Mouse (Mus musculus) embryonic facial prominence, embryonic 15.5 days (tissue): ENCODE measurements around the gene Cacna1c. TPM values are rescaled to one million over a fixed set of nuclear protein-coding genes. Genes with fewer than 3 reads are reported as not detected.

Experiments
- ATAC-seq: fragments of 200-750 bp; cut with Nextera tagmentation; 2 replicates; pipeline ENCODE4 v1.8.0; 2017; ENCODE audit warnings: low read depth, moderate TSS enrichment; ENCODE audit not compliant: insufficient number of reproducible peaks, low FRiP score, low TSS enrichment
- H3K27ac ChIP-seq: fragments of 300-500 bp; sonication (generic); replicated peaks from 2 replicates; pipeline ENCODE4 v1.5.1; 2015; ENCODE audit warnings: mild to moderate bottlenecking, inconsistent platforms
- H3K27me3 ChIP-seq: fragments of 300-500 bp; sonication (generic); 2 replicates; pipeline ENCODE4 v1.6.1; 2015; ENCODE audit warnings: inconsistent platforms
- H3K36me3 ChIP-seq: fragments of 300-500 bp; sonication (generic); 2 replicates; pipeline ENCODE4 v1.6.1; 2015; ENCODE audit warnings: mild to moderate bottlenecking, inconsistent platforms
- H3K4me1 ChIP-seq: fragments of 300-500 bp; sonication (generic); 2 replicates; pipeline ENCODE4 v1.6.1; 2015; ENCODE audit warnings: inconsistent platforms
- H3K4me2 ChIP-seq: fragments of 300-500 bp; sonication (generic); replicated peaks from 2 replicates; pipeline ENCODE4 v1.6.1; 2015; ENCODE audit warnings: mild to moderate bottlenecking, inconsistent platforms
- H3K4me3 ChIP-seq: fragments of 300-500 bp; sonication (generic); replicated peaks from 2 replicates; pipeline ENCODE4 v1.5.1; 2015; ENCODE audit warnings: mild to moderate bottlenecking, inconsistent platforms
- H3K9ac ChIP-seq: fragments of 300-500 bp; sonication (generic); 2 replicates; pipeline ENCODE4 v1.6.1; 2015; ENCODE audit warnings: inconsistent platforms
- H3K9me3 ChIP-seq: fragments of 300-500 bp; sonication (generic); replicated peaks from 2 replicates; pipeline ENCODE4 v1.6.1; 2016; ENCODE audit warnings: inconsistent platforms
- WGBS: fragments of 180-500 bp; shearing (Covaris S2); methylation state at CpG from one replicate; pipeline ENCODE4 v1.1.7; 2015; 5-methylcytosine and 5-hydroxymethylcytosine counted together
- polyA plus RNA-seq: library from polyadenylated mRNA; unstranded; fragments of >200 nt; fragmentation: Nextera tagmentation; extraction: Ambion mirVana; gene quantifications from 2 replicates; pipeline ENCODE4 v1.2.1, GENCODE M21; 2015

The Cacna1c gene
- polyA plus RNA-seq, 1 experiment from 2014 or later, result 5.0 TPM

DNA sequence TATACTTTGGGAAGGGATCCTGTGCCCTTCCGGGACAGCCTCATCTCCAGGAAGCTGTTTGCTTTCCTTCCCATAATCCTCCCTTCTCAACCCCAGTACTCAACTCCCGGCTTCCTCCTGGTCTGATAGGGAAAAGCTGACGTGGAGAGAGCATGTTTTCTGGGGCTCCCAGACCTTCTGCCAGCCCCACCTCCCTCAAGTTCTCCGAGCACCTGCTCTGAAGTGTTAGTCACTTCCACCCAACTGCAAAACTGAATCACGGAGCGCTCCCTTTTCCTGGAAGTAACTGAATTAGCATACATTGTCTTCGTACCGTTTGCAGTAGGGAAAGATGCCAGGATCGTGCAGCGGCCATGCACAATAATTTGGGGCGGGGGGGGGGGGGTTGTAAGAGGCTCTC, 393.9 kb downstream of the Cacna1c start:
- Histone ChIP-seq H3K36me3 (no peaks in the 10 kb centered on the region), H3K4me1 (no peaks in the 10 kb centered on the region), H3K9me3 (no peaks in the 10 kb centered on the region), H3K27ac (no peak overlapping the region), H3K4me2 (no peak overlapping the region), H3K27me3 (no peaks in the 10 kb centered on the region), H3K4me3 (no peak overlapping the region), H3K9ac (no peak overlapping the region)
- ATAC-seq, result no peak
- 60% methylated on average over 11 of the region's 11 CpGs for WGBS

DNA sequence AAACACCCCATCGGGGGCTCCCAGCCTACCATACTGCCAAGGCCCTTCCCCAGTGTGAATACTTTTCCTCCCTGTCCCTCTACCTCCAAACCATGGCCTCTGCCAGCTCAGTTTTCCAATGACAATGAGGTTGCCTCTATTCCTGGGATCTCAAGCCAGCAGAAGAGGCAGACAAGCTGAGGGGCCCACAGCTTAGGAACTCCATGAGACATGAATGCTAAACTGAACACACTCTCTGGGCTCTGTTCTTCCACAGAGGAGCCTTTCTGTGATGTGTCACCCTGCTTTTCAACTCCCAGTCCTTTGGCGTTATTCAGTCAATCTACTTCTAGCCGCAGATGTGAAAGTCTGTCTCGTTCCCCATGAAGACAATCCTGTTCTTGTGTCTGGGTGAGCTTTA, 399.8 kb downstream of the Cacna1c start:
- no peaks in the 10 kb centered on the region for H3K9me3 ChIP-seq
- no peak overlapping the region for H3K4me3 ChIP-seq
- H3K27ac ChIP-seq, result no peak overlapping the region
- no peak for ATAC-seq
- no peak overlapping the region for H3K9ac ChIP-seq
- H3K4me2 ChIP-seq, result no peak overlapping the region
- peaks cover 10% of the 10 kb centered on the region for H3K4me1 ChIP-seq
- 87% methylated on average over 4 of the region's 4 CpGs for WGBS
- H3K36me3 ChIP-seq, result no peaks in the 10 kb centered on the region
- H3K27me3 ChIP-seq, result no peaks in the 10 kb centered on the region

DNA sequence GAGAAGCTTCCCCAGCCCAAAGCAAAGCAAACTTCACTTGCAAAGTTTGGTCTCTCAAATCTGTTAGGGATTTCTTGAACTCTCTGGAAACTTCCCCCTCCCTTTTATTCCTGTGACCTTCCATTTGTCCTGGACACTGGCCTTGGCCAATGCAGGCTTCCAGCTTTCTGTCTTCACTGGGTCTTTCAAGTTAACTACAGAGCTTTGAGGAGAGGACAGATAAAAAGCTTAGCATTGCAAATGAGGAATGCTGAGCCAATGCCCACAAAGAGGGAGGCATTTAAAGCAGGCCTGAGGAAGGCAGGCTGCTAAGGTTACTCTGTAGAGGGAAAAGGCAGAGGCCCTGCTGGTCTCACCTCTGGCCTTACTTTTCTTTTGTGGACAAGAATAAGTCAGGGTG, 400.5 kb downstream of the Cacna1c start:
- ATAC-seq, result no peak
- H3K27ac ChIP-seq, result no peak overlapping the region
- no peak overlapping the region for H3K4me3 ChIP-seq
- H3K9me3 ChIP-seq, result no peaks in the 10 kb centered on the region
- no peak overlapping the region for H3K4me2 ChIP-seq
- H3K27me3 ChIP-seq, result no peaks in the 10 kb centered on the region
- H3K9ac ChIP-seq, result no peak overlapping the region
- no peaks in the 10 kb centered on the region for H3K36me3 ChIP-seq
- H3K4me1 ChIP-seq, result peaks cover 11% of the 10 kb centered on the region

DNA sequence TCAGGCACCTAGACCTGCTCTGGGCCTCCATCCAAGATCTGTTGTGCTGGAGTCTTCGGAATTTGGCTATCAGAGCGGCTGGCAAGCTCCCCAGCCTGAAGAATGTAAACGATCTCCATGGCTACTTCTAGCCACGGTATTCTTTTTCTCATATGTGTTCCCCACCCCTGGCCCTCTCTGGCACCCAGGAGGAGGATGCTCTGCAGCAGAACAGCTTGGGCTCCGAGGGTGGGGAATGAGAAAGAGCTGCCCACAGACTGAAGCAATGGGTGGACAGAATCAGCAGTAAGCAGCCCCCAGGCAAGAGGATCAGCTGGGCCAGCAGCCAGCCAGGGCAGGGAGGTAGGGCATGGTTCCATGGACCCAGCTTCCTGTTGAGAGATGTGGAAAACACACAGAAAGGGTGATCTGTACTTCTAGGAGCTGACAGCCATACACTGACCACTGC, 404.3 kb downstream of the Cacna1c start:
- 28% methylated on average over 5 of the region's 5 CpGs for WGBS
- no peak overlapping the region for H3K9ac ChIP-seq
- ATAC-seq, result no peak
- H3K36me3 ChIP-seq, result no peaks in the 10 kb centered on the region
- peaks cover 11% of the 10 kb centered on the region for H3K4me1 ChIP-seq
- no peak overlapping the region for H3K4me3 ChIP-seq
- no peaks in the 10 kb centered on the region for H3K27me3 ChIP-seq
- H3K27ac ChIP-seq, result peak overlapping the region; percentile 58
- H3K4me2 ChIP-seq, result no peak overlapping the region
- no peaks in the 10 kb centered on the region for H3K9me3 ChIP-seq

DNA sequence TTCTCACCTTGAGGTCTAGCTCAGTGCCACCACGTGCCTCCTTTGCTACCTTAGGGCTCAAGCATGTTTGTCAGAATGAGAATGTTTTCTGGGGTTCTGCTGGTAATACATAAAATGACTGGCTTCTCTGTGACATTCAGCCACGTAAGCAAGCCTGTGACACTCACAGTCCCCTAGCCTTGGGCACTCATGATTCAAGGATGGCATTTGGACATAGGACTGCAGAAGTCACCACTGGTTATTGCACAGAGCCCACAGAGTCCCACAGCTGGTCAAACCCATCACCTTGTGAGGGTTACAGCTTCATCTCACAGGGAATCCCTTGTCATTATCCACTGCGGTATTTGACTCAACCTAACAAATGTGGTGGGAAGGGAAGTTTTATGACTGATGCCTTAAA, 408.3 kb downstream of the Cacna1c start:
- WGBS, result 79% methylated on average over 3 of the region's 3 CpGs

DNA sequence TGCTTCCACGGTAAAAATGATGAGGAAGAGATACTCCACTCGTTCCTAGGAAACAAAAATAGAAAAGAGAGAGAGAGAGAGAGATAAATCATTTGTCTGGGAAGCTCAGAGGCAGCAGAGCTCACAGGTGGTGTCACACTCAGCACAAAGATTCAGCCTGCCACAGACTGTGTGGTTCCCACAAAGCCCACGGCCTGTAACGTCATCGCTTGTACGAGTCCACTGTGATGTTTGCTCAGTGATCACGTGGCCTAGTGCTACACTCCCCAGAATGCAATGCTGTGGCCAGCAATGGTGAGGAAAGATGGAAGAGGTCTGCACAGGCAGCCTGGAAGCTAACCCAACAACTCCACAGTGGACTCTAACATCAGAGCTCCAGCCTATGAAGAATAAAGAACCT, 415.9 kb downstream of the Cacna1c start:
- Histone ChIP-seq H3K4me2 (no peak overlapping the region), H3K36me3 (no peaks in the 10 kb centered on the region), H3K4me3 (no peak overlapping the region), H3K27ac (no peak overlapping the region), H3K27me3 (no peaks in the 10 kb centered on the region), H3K9ac (no peak overlapping the region), H3K4me1 (no peaks in the 10 kb centered on the region), H3K9me3 (no peaks in the 10 kb centered on the region)
- 76% methylated on average over 7 of the region's 7 CpGs for WGBS
- ATAC-seq, result no peak

More for the DNA sequence above, 408.3 kb downstream of the Cacna1c start:
- Histone ChIP-seq H3K9ac (no peak overlapping the region), H3K4me3 (no peak overlapping the region), H3K9me3 (no peaks in the 10 kb centered on the region), H3K4me2 (no peak overlapping the region), H3K4me1 (peaks cover 11% of the 10 kb centered on the region), H3K36me3 (no peaks in the 10 kb centered on the region), H3K27me3 (no peaks in the 10 kb centered on the region), H3K27ac (no peak overlapping the region)
- no peak for ATAC-seq

DNA sequence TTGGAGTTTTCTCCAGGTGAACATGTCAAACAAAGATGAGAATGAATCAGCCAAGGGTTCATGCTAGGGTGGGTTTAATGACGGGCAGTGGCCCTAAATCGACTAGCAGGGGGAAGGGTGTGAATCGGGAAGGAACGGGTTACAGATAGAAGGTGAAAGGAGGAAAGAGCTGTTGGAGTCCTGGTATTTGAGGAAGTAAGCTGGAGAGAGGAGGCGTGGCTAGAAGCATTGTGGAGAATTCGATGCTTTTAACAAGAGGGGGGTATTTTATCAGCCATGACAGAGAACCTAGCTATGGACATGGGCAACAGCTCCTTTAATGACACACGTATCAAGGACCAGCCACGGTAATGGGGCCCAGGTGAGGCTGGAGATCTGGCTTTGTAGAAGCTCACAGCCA, 417.0 kb downstream of the Cacna1c start:
- 85% methylated on average over 8 of the region's 8 CpGs for WGBS
- no peak for ATAC-seq
- no peak overlapping the region for H3K4me3 ChIP-seq
- H3K9ac ChIP-seq, result no peak overlapping the region
- H3K27ac ChIP-seq, result no peak overlapping the region
- no peak overlapping the region for H3K4me2 ChIP-seq
- H3K9me3 ChIP-seq, result no peaks in the 10 kb centered on the region
- no peaks in the 10 kb centered on the region for H3K4me1 ChIP-seq
- 0 out of 2 replicates have a peak, but pooled peaks cover 4% of the 10 kb centered on the region for H3K36me3 ChIP-seq
- no peaks in the 10 kb centered on the region for H3K27me3 ChIP-seq

DNA sequence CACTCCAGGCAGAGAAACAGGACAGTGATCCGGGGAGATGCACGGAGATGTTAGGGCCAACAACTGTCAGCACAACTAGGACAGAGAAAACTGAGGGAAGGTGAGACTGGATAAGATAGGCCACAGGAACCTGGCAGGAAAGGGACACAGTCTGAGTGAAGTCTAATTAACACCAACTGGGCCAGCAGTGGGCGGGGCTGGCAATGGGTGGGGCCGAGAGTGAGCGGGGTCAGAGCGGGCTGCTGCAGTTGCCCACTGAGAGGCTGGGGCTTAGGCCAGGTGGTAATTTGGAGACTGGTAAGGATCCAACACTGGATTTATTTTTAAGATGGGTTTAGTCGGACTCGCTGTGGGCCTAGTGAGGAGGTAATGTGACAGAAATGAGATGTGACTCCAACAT, 418.8 kb downstream of the Cacna1c start:
- Histone ChIP-seq H3K9ac (no peak overlapping the region), H3K36me3 (0 out of 2 replicates have a peak, but pooled peaks cover 4% of the 10 kb centered on the region), H3K27ac (no peak overlapping the region), H3K9me3 (no peaks in the 10 kb centered on the region), H3K4me3 (no peak overlapping the region), H3K4me2 (no peak overlapping the region), H3K27me3 (no peaks in the 10 kb centered on the region), H3K4me1 (no peaks in the 10 kb centered on the region)
- no peak for ATAC-seq
- 71% methylated on average over 8 of the region's 8 CpGs for WGBS

DNA sequence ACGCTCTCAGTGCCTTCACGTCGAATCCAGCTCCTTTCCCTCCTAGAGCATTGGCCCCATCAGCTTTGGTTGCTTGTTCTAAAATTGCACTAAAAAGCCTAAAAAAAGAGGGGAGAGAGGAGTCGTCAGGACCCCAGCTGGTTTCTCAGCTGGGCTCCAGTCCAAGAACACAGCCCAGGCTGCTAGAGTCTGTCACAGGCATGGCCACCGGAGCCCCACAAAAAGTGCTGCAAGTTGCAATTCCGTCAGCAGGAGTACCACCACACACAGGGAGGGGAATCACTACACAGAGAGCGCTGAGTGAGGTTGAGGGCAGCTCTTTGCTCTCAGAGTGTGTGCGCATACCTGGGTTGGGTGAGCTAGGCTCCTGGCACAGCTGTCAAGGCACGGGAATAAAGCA, 419.8 kb downstream of the Cacna1c start:
- Histone ChIP-seq H3K4me2 (no peak overlapping the region), H3K36me3 (0 out of 2 replicates have a peak, but pooled peaks cover 4% of the 10 kb centered on the region), H3K4me1 (no peaks in the 10 kb centered on the region), H3K9ac (no peak overlapping the region), H3K9me3 (no peaks in the 10 kb centered on the region), H3K27ac (no peak overlapping the region), H3K4me3 (no peak overlapping the region), H3K27me3 (no peaks in the 10 kb centered on the region)
- 66% methylated on average over 9 of the region's 9 CpGs for WGBS
- ATAC-seq, result no peak

DNA sequence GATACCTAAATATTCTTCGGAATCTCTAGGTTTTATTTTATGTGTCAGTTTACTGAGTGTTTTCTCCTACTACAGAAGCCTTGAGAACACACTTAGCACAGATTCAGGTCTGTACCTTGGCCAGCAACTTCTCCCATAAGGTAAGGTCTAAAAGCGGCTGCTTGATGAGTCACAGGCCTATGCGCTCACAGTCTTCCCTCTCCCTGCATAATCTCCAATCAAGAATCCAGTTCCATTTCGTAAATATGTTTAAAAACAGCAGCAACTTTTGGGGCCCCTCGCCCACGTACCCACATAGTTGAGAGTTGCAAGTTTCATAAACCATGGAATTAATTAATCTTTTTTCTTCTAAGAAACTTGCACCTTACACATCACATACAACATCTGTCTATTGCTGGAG, 423.6 kb downstream of the Cacna1c start:
- no peak for ATAC-seq
- Histone ChIP-seq H3K27ac (no peak overlapping the region), H3K9me3 (no peaks in the 10 kb centered on the region), H3K36me3 (0 out of 2 replicates have a peak, but pooled peaks cover 4% of the 10 kb centered on the region), H3K9ac (no peak overlapping the region), H3K4me3 (no peak overlapping the region), H3K4me1 (no peaks in the 10 kb centered on the region), H3K4me2 (no peak overlapping the region), H3K27me3 (no peaks in the 10 kb centered on the region)
- WGBS, result 88% methylated on average over 6 of the region's 6 CpGs

DNA sequence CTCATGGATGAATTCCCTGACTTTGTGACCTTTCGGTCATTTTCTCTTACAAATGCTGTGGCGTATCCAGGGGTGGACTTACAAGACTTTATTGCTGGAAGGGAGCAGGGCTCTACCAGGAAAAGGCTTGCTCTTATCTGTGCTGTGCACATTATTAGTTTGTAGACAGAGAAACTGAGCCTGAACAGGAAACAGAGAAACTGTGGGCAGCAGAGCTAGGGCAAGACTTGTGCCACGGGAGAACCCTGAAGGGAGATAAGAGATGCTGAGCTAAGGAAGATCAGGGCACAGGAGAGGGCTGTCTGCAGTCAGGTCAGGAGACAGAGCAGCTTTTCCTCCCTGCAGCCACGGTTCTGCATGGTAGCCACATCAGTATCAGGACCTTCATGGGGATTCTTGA, 425.1 kb downstream of the Cacna1c start:
- ATAC-seq, result no peak
- Histone ChIP-seq H3K27me3 (no peaks in the 10 kb centered on the region), H3K36me3 (0 out of 2 replicates have a peak, but pooled peaks cover 4% of the 10 kb centered on the region)

DNA sequence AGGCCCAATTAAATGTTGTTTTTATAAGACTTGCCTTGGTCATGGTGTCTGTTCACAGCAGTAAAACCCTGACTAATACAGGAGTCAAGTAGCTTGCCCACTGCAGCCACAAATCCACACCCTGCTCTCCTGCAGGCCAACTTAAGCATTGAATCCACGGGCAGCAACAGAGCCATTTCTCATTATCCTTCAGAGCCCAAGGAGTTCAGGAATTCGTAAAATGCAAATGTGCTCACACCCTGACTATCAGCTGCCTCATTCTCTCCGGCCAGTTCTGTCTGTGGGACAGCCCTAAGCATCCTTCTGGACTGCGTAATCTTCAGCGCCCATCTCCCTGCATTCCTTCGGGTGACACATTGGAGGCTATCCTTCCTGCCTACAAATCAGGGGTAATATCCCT, 425.8 kb downstream of the Cacna1c start:
- ATAC-seq, result no peak
- 0 out of 2 replicates have a peak, but pooled peaks cover 4% of the 10 kb centered on the region for H3K36me3 ChIP-seq
- H3K27me3 ChIP-seq, result no peaks in the 10 kb centered on the region
- 82% methylated on average over 6 of the region's 6 CpGs for WGBS
- H3K27ac ChIP-seq, result no peak overlapping the region
- no peak overlapping the region for H3K4me3 ChIP-seq
- H3K9ac ChIP-seq, result no peak overlapping the region
- no peaks in the 10 kb centered on the region for H3K9me3 ChIP-seq
- no peak overlapping the region for H3K4me2 ChIP-seq
- no peaks in the 10 kb centered on the region for H3K4me1 ChIP-seq

More for the DNA sequence above, 425.1 kb downstream of the Cacna1c start:
- no peak overlapping the region for H3K4me2 ChIP-seq
- H3K4me3 ChIP-seq, result no peak overlapping the region
- H3K9me3 ChIP-seq, result no peaks in the 10 kb centered on the region
- no peak overlapping the region for H3K9ac ChIP-seq
- H3K4me1 ChIP-seq, result no peaks in the 10 kb centered on the region
- H3K27ac ChIP-seq, result no peak overlapping the region
- WGBS, result 85% methylated on average over 4 of the region's 4 CpGs
